Mouse (Mus musculus) embryonic facial prominence, embryonic 14.5 days (tissue): ENCODE data around the gene Vmo1. TPM values are rescaled to one million over a fixed set of nuclear protein-coding genes. Genes with fewer than 3 reads are reported as not detected.
"Not testable (repeated sequence)": the region's sequence is repeated elsewhere in the genome, so short reads cannot be mapped to it uniquely, and the experiment has no call there.

Experiments used
- ATAC-seq: fragments of 200-750 bp; cut with Nextera tagmentation; 2 replicates; pipeline ENCODE4 v1.8.0; 2017; ENCODE audit warnings: low read depth, moderate number of reproducible peaks, moderate TSS enrichment
- DNase-seq: peaks from one replicate; pipeline ENCODE4 v3.0.0-alpha.2; 2015; ENCODE audit warnings: low spot score
- H3K27ac ChIP-seq: fragments of 300-500 bp; sonication (generic); replicated peaks from 2 replicates; pipeline ENCODE4 v1.5.1; 2014; ENCODE audit warnings: low read depth, mild to moderate bottlenecking, low read length, moderate library complexity
- H3K27me3 ChIP-seq: fragments of 300-500 bp; sonication (generic); replicated peaks from 2 replicates; pipeline ENCODE4 v1.6.1; 2014; ENCODE audit warnings: low read length; ENCODE audit not compliant: control insufficient read depth, insufficient read depth
- H3K36me3 ChIP-seq: fragments of 300-500 bp; sonication (generic); 2 replicates; pipeline ENCODE4 v1.6.1; 2014; ENCODE audit warnings: low read length, mixed read lengths; ENCODE audit not compliant: control insufficient read depth, insufficient read depth
- H3K4me1 ChIP-seq: fragments of 300-500 bp; sonication (generic); 2 replicates; pipeline ENCODE4 v1.6.1; 2014; ENCODE audit warnings: antibody characterized with exemption, low read length; ENCODE audit not compliant: control insufficient read depth, insufficient read depth
- H3K4me2 ChIP-seq: fragments of 300-500 bp; sonication (generic); 2 replicates; pipeline ENCODE4 v1.6.1; 2014; ENCODE audit warnings: low read depth, mild to moderate bottlenecking, low read length, moderate library complexity, mixed read lengths
- H3K4me3 ChIP-seq: fragments of 300-500 bp; sonication (generic); 2 replicates; pipeline ENCODE4 v1.5.1; 2014; ENCODE audit warnings: low read depth, mild to moderate bottlenecking, low read length
- H3K9ac ChIP-seq: fragments of 300-500 bp; sonication (generic); 2 replicates; pipeline ENCODE4 v1.6.1; 2014; ENCODE audit warnings: low read depth, mild to moderate bottlenecking, low read length, moderate library complexity, mixed read lengths
- H3K9me3 ChIP-seq: fragments of 300-500 bp; sonication (generic); 2 replicates; pipeline ENCODE4 v1.6.1; 2016; ENCODE audit warnings: low read length; ENCODE audit not compliant: control insufficient read depth
- WGBS: fragments of 180-500 bp; shearing (Covaris S2); extraction: QIAGEN DNeasy Blood & Tissue Kit; methylation state at CpG from one replicate; pipeline ENCODE4 v1.1.7; 2014; 5-methylcytosine and 5-hydroxymethylcytosine counted together
- polyA plus RNA-seq: library from polyadenylated mRNA; unstranded; fragments of >200 nt; fragmentation: Nextera tagmentation; extraction: Ambion mirVana; gene quantifications from 2 replicates; pipeline ENCODE4 v1.2.1, GENCODE M21; 2014

The Vmo1 gene
- polyA plus RNA-seq, 1 experiment from 2014 or later = 0.54 TPM

- not testable (repeated sequence) for DNase-seq, H3K4me3 ChIP-seq, H3K27ac ChIP-seq, H3K27me3 ChIP-seq, H3K4me1 ChIP-seq, H3K9ac ChIP-seq, ATAC-seq, H3K4me2 ChIP-seq, H3K36me3 ChIP-seq, H3K9me3 ChIP-seq
- WGBS = 81% methylated on average over 5 of the region's 5 CpGs
Measured at GRCm38 (mm10) chr11:70473291-70473690, 41.1 kb downstream of the Vmo1 start.

DNA sequence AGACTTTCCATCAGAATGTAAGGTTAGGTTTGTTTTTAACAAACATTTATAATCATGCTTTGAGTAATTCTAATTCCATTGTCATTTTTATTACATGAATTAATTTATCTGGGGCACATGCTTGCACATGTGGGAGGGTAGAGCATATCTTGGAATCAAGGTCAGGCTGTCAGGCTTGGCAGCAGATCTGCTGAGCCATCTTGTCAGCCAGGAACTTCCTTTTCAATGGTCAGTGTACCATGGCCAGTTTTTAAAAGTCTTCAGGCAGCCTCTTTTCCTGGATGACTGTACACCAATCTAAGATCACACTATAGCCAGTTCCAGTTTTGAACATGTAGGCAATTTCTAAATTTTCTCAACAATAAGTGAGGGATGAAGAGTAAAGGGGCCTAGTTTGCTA lies 41.7 kb downstream of the Vmo1 start:
- no peaks in the 10 kb centered on the region for H3K36me3 ChIP-seq
- ATAC-seq (no peak), DNase-seq (no peak)
- H3K4me1 ChIP-seq = no peaks in the 10 kb centered on the region
- no peak overlapping the region for H3K9ac ChIP-seq
- no peak overlapping the region for H3K4me2 ChIP-seq
- no peaks in the 10 kb centered on the region for H3K27me3 ChIP-seq
- no peaks in the 10 kb centered on the region for H3K9me3 ChIP-seq
- H3K27ac ChIP-seq = no peak overlapping the region
- no peak overlapping the region for H3K4me3 ChIP-seq

DNA sequence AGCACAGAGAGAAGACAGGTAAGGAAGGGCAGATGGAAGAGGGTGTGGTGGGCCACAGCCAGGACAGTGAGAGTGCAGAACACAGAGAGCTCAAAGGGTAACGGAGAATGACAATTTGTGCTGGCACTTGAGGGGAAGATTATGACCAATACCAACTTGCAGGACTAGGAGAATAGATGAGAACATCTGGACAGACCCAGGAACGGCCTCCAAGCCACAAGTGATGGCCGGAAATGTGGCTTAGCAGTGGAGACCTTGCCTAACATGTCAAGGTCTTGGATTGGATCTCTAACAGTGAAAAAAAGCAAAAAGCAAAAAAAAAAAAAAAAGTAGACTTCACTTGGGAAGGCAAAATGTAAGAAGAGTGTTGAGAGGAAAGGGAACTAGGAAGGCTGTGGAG lies 44.7 kb downstream of the Vmo1 start:
- Histone ChIP-seq H3K36me3 (no peaks in the 10 kb centered on the region), H3K9me3 (no peaks in the 10 kb centered on the region), H3K9ac (no peak overlapping the region), H3K27me3 (peaks cover 13% of the 10 kb centered on the region), H3K4me2 (no peak overlapping the region), H3K4me1 (peaks cover 11% of the 10 kb centered on the region), H3K27ac (no peak overlapping the region), H3K4me3 (no peak overlapping the region)
- WGBS = 84% methylated on average over 3 of the region's 3 CpGs
- DNase-seq (no peak), ATAC-seq (no peak)

- ATAC-seq (no peak), DNase-seq (no peak)
- H3K27me3 ChIP-seq = peaks cover 22% of the 10 kb centered on the region
- H3K9me3 ChIP-seq = no peaks in the 10 kb centered on the region
- H3K4me2 ChIP-seq = no peak overlapping the region
- H3K4me1 ChIP-seq = peaks cover 11% of the 10 kb centered on the region
- no peak overlapping the region for H3K4me3 ChIP-seq
- no peak overlapping the region for H3K9ac ChIP-seq
- 84% methylated on average over 5 of the region's 5 CpGs for WGBS
- no peak overlapping the region for H3K27ac ChIP-seq
- H3K36me3 ChIP-seq = no peaks in the 10 kb centered on the region
Measured at GRCm38 (mm10) chr11:70467902-70468619, 46.4 kb downstream of the Vmo1 start.

DNA sequence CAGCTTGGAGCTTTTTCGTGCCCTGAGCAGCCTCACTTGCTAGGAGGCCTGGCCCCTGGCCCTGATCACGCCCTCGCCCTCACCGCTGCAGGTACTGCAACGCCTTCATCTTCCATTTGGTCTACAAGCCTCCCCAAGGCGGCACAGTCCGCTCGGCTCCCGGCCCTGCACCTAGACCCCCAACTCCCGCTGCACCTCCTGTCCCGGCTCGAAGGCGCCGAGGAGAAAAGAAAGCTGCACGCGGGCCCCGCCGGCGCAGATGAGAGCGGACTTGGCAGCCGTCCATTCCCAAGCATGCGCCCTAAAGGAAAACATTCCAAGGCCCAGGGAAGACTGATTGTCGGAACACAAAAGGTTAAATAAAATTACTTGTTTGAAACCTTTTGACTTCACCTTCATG lies 48.6 kb downstream of the Vmo1 start:
- no peaks in the 10 kb centered on the region for H3K36me3 ChIP-seq
- 0 out of 2 replicates have a peak, but pooled peaks cover 3% of the 10 kb centered on the region for H3K9me3 ChIP-seq
- WGBS = 9% methylated on average over 23 of the region's 23 CpGs
- peak overlapping the region; percentile 61 for H3K4me2 ChIP-seq
- peak overlapping the region; percentile 33 for H3K4me3 ChIP-seq
- peak; percentile 48 for DNase-seq
- ATAC-seq = no peak
- peaks cover 28% of the 10 kb centered on the region for H3K27me3 ChIP-seq
- H3K27ac ChIP-seq = no peak overlapping the region
- peaks cover 11% of the 10 kb centered on the region for H3K4me1 ChIP-seq
- peak overlapping the region; percentile 54 for H3K9ac ChIP-seq

DNA sequence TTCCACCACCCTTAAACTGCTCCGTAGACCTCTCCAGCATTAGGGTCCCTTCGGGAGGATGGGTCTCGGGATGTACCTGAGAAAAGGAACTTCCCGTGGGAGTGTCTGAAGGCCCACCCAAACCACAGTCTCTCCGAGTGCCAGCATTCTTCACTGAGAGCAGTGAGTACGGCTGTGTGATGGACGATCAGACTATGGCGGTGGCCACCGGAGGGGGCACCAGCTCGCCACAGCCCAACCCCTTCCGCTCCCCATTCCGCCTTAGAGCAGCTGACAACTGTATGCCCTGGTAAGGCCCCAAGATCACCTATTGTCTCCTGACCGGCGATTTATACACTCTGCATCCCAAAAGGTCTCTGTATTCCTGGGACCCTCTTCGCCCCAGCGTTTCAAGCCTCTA lies 49.2 kb downstream of the Vmo1 start:
- Histone ChIP-seq H3K27me3 (peaks cover 34% of the 10 kb centered on the region), H3K9me3 (0 out of 2 replicates have a peak, but pooled peaks cover 3% of the 10 kb centered on the region), H3K36me3 (no peaks in the 10 kb centered on the region), H3K27ac (no peak overlapping the region), H3K4me3 (peak overlapping the region; percentile 33; the same call in 1 of the 2 replicates), H3K4me2 (peak overlapping the region; percentile 61), H3K4me1 (peaks cover 11% of the 10 kb centered on the region), H3K9ac (peak overlapping the region; percentile 54; the same call in 1 of the 2 replicates)
- WGBS = 23% methylated on average over 16 of the region's 16 CpGs
- DNase-seq = no peak
- ATAC-seq = no peak

DNA sequence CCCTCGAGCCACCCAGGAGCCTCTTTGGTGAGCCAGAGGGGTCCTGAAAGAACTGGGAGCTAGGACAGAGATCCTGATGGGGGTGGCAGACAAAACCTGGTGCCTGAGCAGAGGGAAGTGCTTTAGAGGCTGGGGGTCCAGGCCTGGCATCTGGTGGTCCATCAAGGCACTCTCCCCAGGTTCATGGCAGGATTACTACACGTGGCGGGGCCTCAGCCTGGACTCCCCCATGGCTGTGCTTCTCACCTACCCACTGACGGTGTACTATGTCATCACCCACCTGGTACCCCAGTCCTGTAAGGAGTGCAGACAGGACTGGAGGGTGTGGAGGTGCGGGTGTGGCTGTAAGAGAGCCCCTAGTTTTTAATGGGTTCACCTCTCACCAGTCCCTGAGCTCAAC lies 50.4 kb downstream of the Vmo1 start:
- H3K4me3 ChIP-seq = no peak overlapping the region

More for the DNA sequence above, 50.4 kb downstream of the Vmo1 start:
- DNase-seq = no peak
- WGBS = 84% methylated on average over 4 of the region's 5 CpGs
- Histone ChIP-seq H3K4me2 (no peak overlapping the region), H3K36me3 (no peaks in the 10 kb centered on the region), H3K4me1 (peaks cover 11% of the 10 kb centered on the region), H3K27me3 (peaks cover 40% of the 10 kb centered on the region), H3K27ac (no peak overlapping the region), H3K9ac (no peak overlapping the region), H3K9me3 (0 out of 2 replicates have a peak, but pooled peaks cover 3% of the 10 kb centered on the region)
- ATAC-seq = no peak
